Mouse (Mus musculus) embryonic facial prominence, embryonic 14.5 days (tissue): ENCODE results near the gene Me1. TPM values are rescaled to one million over a fixed set of nuclear protein-coding genes. Genes with fewer than 3 reads are reported as not detected.

ENCODE experiments used
- ATAC-seq: fragments of 200-750 bp; cut with Nextera tagmentation; 2 replicates; pipeline ENCODE4 v1.8.0; 2017; ENCODE audit warnings: low read depth, moderate number of reproducible peaks, moderate TSS enrichment
- DNase-seq: peaks from one replicate; pipeline ENCODE4 v3.0.0-alpha.2; 2015; ENCODE audit warnings: low spot score
- H3K27ac ChIP-seq: fragments of 300-500 bp; sonication (generic); replicated peaks from 2 replicates; pipeline ENCODE4 v1.5.1; 2014; ENCODE audit warnings: low read depth, mild to moderate bottlenecking, low read length, moderate library complexity
- H3K27me3 ChIP-seq: fragments of 300-500 bp; sonication (generic); replicated peaks from 2 replicates; pipeline ENCODE4 v1.6.1; 2014; ENCODE audit warnings: low read length; ENCODE audit not compliant: control insufficient read depth, insufficient read depth
- H3K36me3 ChIP-seq: fragments of 300-500 bp; sonication (generic); 2 replicates; pipeline ENCODE4 v1.6.1; 2014; ENCODE audit warnings: low read length, mixed read lengths; ENCODE audit not compliant: control insufficient read depth, insufficient read depth
- H3K4me1 ChIP-seq: fragments of 300-500 bp; sonication (generic); 2 replicates; pipeline ENCODE4 v1.6.1; 2014; ENCODE audit warnings: antibody characterized with exemption, low read length; ENCODE audit not compliant: control insufficient read depth, insufficient read depth
- H3K4me2 ChIP-seq: fragments of 300-500 bp; sonication (generic); 2 replicates; pipeline ENCODE4 v1.6.1; 2014; ENCODE audit warnings: low read depth, mild to moderate bottlenecking, low read length, moderate library complexity, mixed read lengths
- H3K4me3 ChIP-seq: fragments of 300-500 bp; sonication (generic); 2 replicates; pipeline ENCODE4 v1.5.1; 2014; ENCODE audit warnings: low read depth, mild to moderate bottlenecking, low read length
- H3K9ac ChIP-seq: fragments of 300-500 bp; sonication (generic); 2 replicates; pipeline ENCODE4 v1.6.1; 2014; ENCODE audit warnings: low read depth, mild to moderate bottlenecking, low read length, moderate library complexity, mixed read lengths
- H3K9me3 ChIP-seq: fragments of 300-500 bp; sonication (generic); 2 replicates; pipeline ENCODE4 v1.6.1; 2016; ENCODE audit warnings: low read length; ENCODE audit not compliant: control insufficient read depth
- WGBS: fragments of 180-500 bp; shearing (Covaris S2); extraction: QIAGEN DNeasy Blood & Tissue Kit; methylation state at CpG from one replicate; pipeline ENCODE4 v1.1.7; 2014; 5-methylcytosine and 5-hydroxymethylcytosine counted together
- polyA plus RNA-seq: library from polyadenylated mRNA; unstranded; fragments of >200 nt; fragmentation: Nextera tagmentation; extraction: Ambion mirVana; gene quantifications from 2 replicates; pipeline ENCODE4 v1.2.1, GENCODE M21; 2014

Me1 gene
- polyA plus RNA-seq, 1 experiment from 2014 or later = 26.3 TPM

GRCm38 (mm10) chr9:86549637-86550162, 146.1 kb downstream of the Me1 start:
- ATAC-seq = no peak
- WGBS = 87% methylated on average over 5 of the region's 5 CpGs
- Histone ChIP-seq H3K27ac (no peak overlapping the region), H3K9me3 (no peaks in the 10 kb centered on the region), H3K4me2 (no peak overlapping the region), H3K9ac (no peak overlapping the region), H3K4me1 (no peaks in the 10 kb centered on the region), H3K27me3 (no peaks in the 10 kb centered on the region), H3K36me3 (peaks cover 85% of the 10 kb centered on the region), H3K4me3 (no peak overlapping the region)
- no peak for DNase-seq

- DNase-seq (no peak), ATAC-seq (no peak)
- 65% methylated on average over 1 of the region's 1 CpGs for WGBS
- H3K27ac ChIP-seq = no peak overlapping the region
- no peak overlapping the region for H3K4me2 ChIP-seq
- H3K4me3 ChIP-seq = no peak overlapping the region
- no peaks in the 10 kb centered on the region for H3K4me1 ChIP-seq
- peaks cover 74% of the 10 kb centered on the region for H3K36me3 ChIP-seq
- H3K9me3 ChIP-seq = no peaks in the 10 kb centered on the region
- H3K27me3 ChIP-seq = no peaks in the 10 kb centered on the region
- H3K9ac ChIP-seq = no peak overlapping the region
These were observed 151.2 kb downstream of the Me1 start for GRCm38 (mm10) chr9:86544559-86544958.

DNA sequence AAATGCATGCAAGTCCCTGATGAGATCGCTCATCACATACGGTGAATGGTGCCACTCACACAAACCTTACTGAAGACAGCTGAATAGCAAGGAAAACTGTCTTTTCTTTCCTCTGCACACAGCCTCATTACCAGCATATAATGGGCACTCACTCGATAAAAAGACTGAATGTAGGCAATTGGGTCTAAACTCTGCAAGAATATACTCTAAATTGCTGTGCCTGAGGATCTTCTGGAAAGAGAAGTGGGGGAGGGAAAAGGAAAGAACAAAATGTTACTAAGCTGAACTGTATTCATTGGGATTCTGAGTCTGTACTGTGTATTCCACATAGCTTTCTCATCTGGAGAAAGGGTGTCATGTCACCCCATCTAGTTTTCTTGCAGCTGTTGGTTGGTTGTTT, 152.3 kb downstream of the Me1 start:
- H3K9me3 ChIP-seq = no peaks in the 10 kb centered on the region
- ATAC-seq = no peak
- no peaks in the 10 kb centered on the region for H3K27me3 ChIP-seq
- no peak overlapping the region for H3K27ac ChIP-seq
- no peak for DNase-seq
- no peak overlapping the region for H3K9ac ChIP-seq
- H3K4me1 ChIP-seq = no peaks in the 10 kb centered on the region
- no peak overlapping the region for H3K4me2 ChIP-seq
- H3K4me3 ChIP-seq = no peak overlapping the region
- 93% methylated on average over 3 of the region's 3 CpGs for WGBS
- H3K36me3 ChIP-seq = peaks cover 63% of the 10 kb centered on the region

- Histone ChIP-seq H3K9me3 (no peaks in the 10 kb centered on the region), H3K36me3 (peaks cover 50% of the 10 kb centered on the region), H3K9ac (no peak overlapping the region), H3K27me3 (no peaks in the 10 kb centered on the region), H3K4me2 (no peak overlapping the region), H3K27ac (no peak overlapping the region), H3K4me3 (no peak overlapping the region), H3K4me1 (no peaks in the 10 kb centered on the region)
- WGBS = 92% methylated on average over 5 of the region's 5 CpGs
- DNase-seq = no peak
- ATAC-seq = no peak
These were observed 161.7 kb downstream of the Me1 start for GRCm38 (mm10) chr9:86534071-86534470.

Other genes starting within 250 kb of the Me1 start
- 4.1 and 5.0 TPM in 2 replicates for gene Ube2cbp, start 231.0 kb downstream of the Me1 start, polyA plus RNA-seq
- 19.2 and 20.8 TPM in 2 replicates for gene Dop1a, start 228.8 kb downstream of the Me1 start, polyA plus RNA-seq
- 38.9 and 39.5 TPM in 2 replicates for gene Pgm3, start 124.1 kb downstream of the Me1 start, polyA plus RNA-seq
- gene Rwdd2a, start 124.0 kb downstream of the Me1 start, polyA plus RNA-seq = 3.6 and 4.7 TPM in 2 replicates
- 65.4 and 71.9 TPM in 2 replicates for gene Prss35, start 47.7 kb upstream of the Me1 start, polyA plus RNA-seq
- 9.5 and 10.7 TPM in 2 replicates for gene Snap91, start 184.7 kb upstream of the Me1 start, polyA plus RNA-seq